25 mouse cellular contexts compared by ENCODE assay signal in the genomic region with DNA sequence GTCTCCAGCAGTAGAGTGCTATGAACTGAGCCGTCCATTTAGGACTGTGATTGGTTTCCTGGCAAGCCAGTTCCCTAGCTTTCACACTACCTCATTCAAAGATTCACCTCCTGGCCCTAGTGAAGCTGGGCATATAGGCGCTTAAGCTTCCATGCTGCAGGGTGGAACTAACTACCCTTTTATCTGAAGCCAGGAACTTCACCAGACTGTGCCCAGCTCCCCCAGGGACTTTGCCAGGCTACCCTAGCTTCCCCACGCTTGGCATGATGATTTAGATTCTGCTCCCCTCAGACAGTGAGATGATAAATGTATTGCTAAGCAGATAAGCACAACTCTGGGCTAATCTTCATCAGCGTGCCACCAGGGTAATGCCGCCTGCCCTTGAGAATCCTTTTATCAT. TPM values are rescaled to one million over a fixed set of nuclear protein-coding genes. Genes with fewer than 3 reads are reported as not detected.
DNase-seq lines count a peak whose midpoint lies in the region; ATAC-seq lines count a peak whose summit lies in the region.
"Had no signal": no experiment of that assay in that cellular context is flagged by ENCODE, and none has a peak within 500 bp of the region (broad histone marks: within the 10 kb centered on the region; RNA-seq: fewer than 3 reads in every experiment).

No protein-coding gene starts in this region.

- no peak overlapping the region for H3K9ac ChIP-seq in forebrain, embryonic 14.5 days (ENCODE audit: low read length)
- H3K9ac ChIP-seq in forebrain, embryonic 11.5 days (ENCODE audit: low read length), result no peak overlapping the region
- H3K9ac ChIP-seq in forebrain, embryonic 16.5 days (replicated peaks; ENCODE audit: low read depth, low read length), result no peak overlapping the region
- H3K9ac ChIP-seq: limb, embryonic 12.5 days; liver, embryonic 12.5 days had no signal

- no peak for DNase-seq in forebrain, embryonic 14.5 days (ENCODE audit: low spot score)
- no peak for DNase-seq in forebrain, embryonic 11.5 days (ENCODE audit: low spot score)
- peak; percentile 26 for DNase-seq in left cerebral cortex, postnatal 4 days
- DNase-seq in left cerebral cortex, adult 11 months (ENCODE audit: low spot score), result no peak
- DNase-seq in MN1 (ENCODE audit: low spot score), result peak; percentile 74
- DNase-seq in spleen, postnatal 14 days (ENCODE audit: low spot score in 2 of 2), result no peak
- DNase-seq in spleen, postnatal 36 days (ENCODE audit: low spot score in 2 of 2), result no peak
- DNase-seq: adrenal gland, adult 8-10 months; cerebellum, adult 18-20 months; cerebellum, postnatal 36 days; embryo, embryonic 11 days; heart, postnatal 36 days; kidney, adult 2 months; lung, adult 18-20 months; lung, postnatal 10 days had no signal

- WGBS in forebrain, embryonic 14.5 days, result 83% methylated on average over 5 of the region's 5 CpGs
- 92% methylated on average over 5 of the region's 5 CpGs for WGBS in forebrain, embryonic 11.5 days
- WGBS in forebrain, embryonic 16.5 days, result 68% methylated on average over 5 of the region's 5 CpGs

- no peak overlapping the region for H3K4me3 ChIP-seq in forebrain, embryonic 14.5 days (ENCODE audit: low read depth, low read length)
- no peak overlapping the region for H3K4me3 ChIP-seq in forebrain, embryonic 11.5 days (ENCODE audit: low read depth, low read length)
- no peak overlapping the region for H3K4me3 ChIP-seq in forebrain, embryonic 16.5 days (replicated peaks; ENCODE audit: low read length)
- H3K4me3 ChIP-seq: limb, embryonic 12.5 days; liver, embryonic 12.5 days had no signal

- intact Hi-C loops in left cerebral cortex, postnatal 4 days (cut with DNase I), result no loop called here

- no peaks in the 10 kb centered on the region for H3K27me3 ChIP-seq in forebrain, embryonic 14.5 days (replicated peaks; ENCODE audit: control insufficient read depth, insufficient read depth, low read length)
- H3K27me3 ChIP-seq in forebrain, embryonic 11.5 days (ENCODE audit: control insufficient read depth, insufficient read depth, low read length), result no peaks in the 10 kb centered on the region
- no peaks in the 10 kb centered on the region for H3K27me3 ChIP-seq in forebrain, embryonic 16.5 days (replicated peaks; ENCODE audit: control insufficient read depth, insufficient read depth, low read length)
- H3K27me3 ChIP-seq: CH12.LX; limb, embryonic 12.5 days; liver, embryonic 12.5 days had no signal

- no peak overlapping the region for H3K27ac ChIP-seq in forebrain, embryonic 14.5 days (ENCODE audit: low read depth, low read length)
- no peak overlapping the region for H3K27ac ChIP-seq in forebrain, embryonic 11.5 days (ENCODE audit: low read depth, low read length)
- H3K27ac ChIP-seq in forebrain, embryonic 16.5 days (ENCODE audit: low read length), result 0 out of 2 replicates have a peak overlapping the region, but pooled peaks have one; percentile 11
- H3K27ac ChIP-seq: kidney, postnatal 0 days; limb, embryonic 12.5 days; liver, embryonic 12.5 days had no signal

- H3K36me3 ChIP-seq in forebrain, embryonic 14.5 days (ENCODE audit: control insufficient read depth, insufficient read depth, low read length), result no peaks in the 10 kb centered on the region
- H3K36me3 ChIP-seq in forebrain, embryonic 11.5 days (ENCODE audit: control insufficient read depth, insufficient read depth, low read length), result no peaks in the 10 kb centered on the region
- H3K36me3 ChIP-seq in forebrain, embryonic 16.5 days (ENCODE audit: control insufficient read depth, insufficient read depth), result no peaks in the 10 kb centered on the region
- H3K36me3 ChIP-seq: G1E; limb, embryonic 12.5 days; liver, embryonic 12.5 days had no signal

- ATAC-seq in forebrain, embryonic 14.5 days, result peak; percentile 42
- ATAC-seq in forebrain, embryonic 11.5 days (replicated peaks; ENCODE audit: low FRiP score), result no peak
- ATAC-seq in forebrain, embryonic 16.5 days, result peak; percentile 57
- ATAC-seq: activated CD4-positive, CD25-positive, alpha-beta regulatory T cell, adult 4 months; liver, embryonic 12.5 days had no signal

- no peaks in the 10 kb centered on the region for H3K9me3 ChIP-seq in forebrain, embryonic 14.5 days (replicated peaks; ENCODE audit: control insufficient read depth, low read length)
- no peaks in the 10 kb centered on the region for H3K9me3 ChIP-seq in forebrain, embryonic 11.5 days (ENCODE audit: control insufficient read depth, low read length)
- no peaks in the 10 kb centered on the region for H3K9me3 ChIP-seq in forebrain, embryonic 16.5 days (ENCODE audit: control insufficient read depth, low read length)
- H3K9me3 ChIP-seq: G1E; limb, embryonic 12.5 days; liver, embryonic 12.5 days had no signal

- H3K4me2 ChIP-seq in forebrain, embryonic 14.5 days (ENCODE audit: low read length), result no peak overlapping the region
- no peak overlapping the region for H3K4me2 ChIP-seq in forebrain, embryonic 11.5 days (ENCODE audit: low read depth, low read length, severe bottlenecking)
- H3K4me2 ChIP-seq in forebrain, embryonic 16.5 days (ENCODE audit: low read length), result no peak overlapping the region
- H3K4me2 ChIP-seq: limb, embryonic 12.5 days; liver, embryonic 12.5 days; midbrain, embryonic 11.5 days had no signal

- no peaks in the 10 kb centered on the region for H3K4me1 ChIP-seq in forebrain, embryonic 14.5 days (ENCODE audit: control insufficient read depth, insufficient read depth, low read length)
- H3K4me1 ChIP-seq in forebrain, embryonic 11.5 days (replicated peaks; ENCODE audit: control insufficient read depth, insufficient read depth, low read length), result no peaks in the 10 kb centered on the region
- peaks cover 2% of the 10 kb centered on the region; the same call in 1 of the 2 replicates for H3K4me1 ChIP-seq in forebrain, embryonic 16.5 days (replicated peaks; ENCODE audit: control insufficient read depth, insufficient read depth, low read length)
- H3K4me1 ChIP-seq: liver, embryonic 12.5 days had no signal

RNA-seq across cellular contexts. Expression of a gene that starts 24.4 kb away (rescaled TPM):
- polyA plus RNA-seq in forebrain, embryonic 14.5 days (2014; fragmentation: Nextera tagmentation; extraction: Ambion mirVana), result 0.44 and 0.88 TPM in 2 replicates
- polyA plus RNA-seq in forebrain, embryonic 11.5 days (2014; fragmentation: Nextera tagmentation; extraction: Ambion mirVana), result 1.5 and 2.4 TPM in 2 replicates
- total RNA-seq in left cerebral cortex, postnatal 4 days (2021), result 1 to 10 TPM in 1 of 2 experiments, under 1 TPM in 1; 0.34 to 1.1 TPM
- 0.33 and 0.73 TPM in 2 replicates for polyA plus RNA-seq in forebrain, embryonic 16.5 days (2015; fragmentation: Nextera tagmentation; extraction: Ambion mirVana)
- total RNA-seq: CH12.LX; megakaryocyte progenitor cell, adult 5-6 weeks; neutrophil, adult 5-6 weeks had no signal
- polyA plus RNA-seq: activated CD4-positive, CD25-positive, alpha-beta regulatory T cell, adult 4 months; G1E had no signal

Comparison
In these comparisons a context has a peak if more than half of its experiments do, and no peak if none do; other contexts are left out.
1. DNase-seq: peak in left cerebral cortex, postnatal 4 days (single experiment) and MN1 (single experiment); none in forebrain, embryonic 14.5 days (single experiment), forebrain, embryonic 11.5 days (single experiment), left cerebral cortex, adult 11 months (single experiment), spleen, postnatal 14 days (0 of 2) and spleen, postnatal 36 days (0 of 2).